Mouse (Mus musculus) forebrain, embryonic 13.5 days (tissue): ENCODE measurements around the gene Rbms1. TPM values are rescaled to one million over a fixed set of nuclear protein-coding genes. Genes with fewer than 3 reads are reported as not detected.

Experiments used
- ATAC-seq: fragments of 200-750 bp; cut with Nextera tagmentation; 2 replicates; pipeline ENCODE4 v1.8.0; 2017
- H3K27ac ChIP-seq: fragments of 300-500 bp; sonication (generic); 2 replicates; pipeline ENCODE4 v1.5.1; 2015; ENCODE audit warnings: inconsistent platforms, mild to moderate bottlenecking, moderate library complexity
- H3K27me3 ChIP-seq: fragments of 300-500 bp; sonication (generic); 2 replicates; pipeline ENCODE4 v1.6.1; 2015; ENCODE audit warnings: mild to moderate bottlenecking, inconsistent platforms
- H3K36me3 ChIP-seq: fragments of 300-500 bp; sonication (generic); 2 replicates; pipeline ENCODE4 v1.6.1; 2015; ENCODE audit warnings: mild to moderate bottlenecking, inconsistent platforms; ENCODE audit not compliant: poor library complexity, severe bottlenecking
- H3K4me1 ChIP-seq: fragments of 300-500 bp; sonication (generic); 2 replicates; pipeline ENCODE4 v1.6.1; 2015; ENCODE audit warnings: inconsistent platforms
- H3K4me2 ChIP-seq: fragments of 300-500 bp; sonication (generic); 2 replicates; pipeline ENCODE4 v1.6.1; 2015; ENCODE audit warnings: inconsistent platforms, mild to moderate bottlenecking, moderate library complexity
- H3K4me3 ChIP-seq: fragments of 300-500 bp; sonication (generic); 2 replicates; pipeline ENCODE4 v1.5.1; 2015; ENCODE audit warnings: mild to moderate bottlenecking, inconsistent platforms
- H3K9ac ChIP-seq: fragments of 300-500 bp; sonication (generic); 2 replicates; pipeline ENCODE4 v1.6.1; 2015; ENCODE audit warnings: mild to moderate bottlenecking, inconsistent platforms
- H3K9me3 ChIP-seq: fragments of 300-500 bp; sonication (generic); replicated peaks from 2 replicates; pipeline ENCODE4 v1.6.1; 2016; ENCODE audit warnings: inconsistent platforms
- WGBS: fragments of 180-500 bp; shearing (Covaris S2); methylation state at CpG from one replicate; pipeline ENCODE4 v1.1.7; 2015; 5-methylcytosine and 5-hydroxymethylcytosine counted together
- polyA plus RNA-seq: library from polyadenylated mRNA; unstranded; fragments of >200 nt; fragmentation: Nextera tagmentation; extraction: Ambion mirVana; gene quantifications from 2 replicates; pipeline ENCODE4 v1.2.1, GENCODE M21; 2015

Gene Rbms1
- polyA plus RNA-seq, 1 experiment from 2014 or later, result 14.2 TPM

DNA sequence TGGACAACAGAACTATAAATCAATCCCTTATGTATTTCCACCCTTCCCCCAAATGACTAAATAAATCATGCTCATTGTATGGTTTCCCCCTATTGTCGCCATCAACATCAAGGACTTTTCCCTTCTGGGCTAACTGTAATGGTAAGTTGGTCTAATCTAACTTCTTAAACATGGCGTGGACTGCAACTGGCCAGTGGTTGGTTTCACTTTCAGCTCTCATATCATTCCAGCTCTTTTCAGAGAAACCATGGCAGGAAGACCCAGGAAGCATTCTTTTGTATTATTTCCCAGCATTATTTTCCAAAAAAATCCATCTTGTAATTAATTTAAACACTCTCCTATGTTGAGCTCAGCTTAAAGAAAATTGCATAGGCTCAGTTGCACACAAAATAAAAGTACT, 23.0 kb downstream of the Rbms1 start:
- Histone ChIP-seq H3K4me2 (peak overlapping the region; percentile 41), H3K27ac (no peak overlapping the region), H3K4me1 (peaks cover 14% of the 10 kb centered on the region; the same call in 1 of the 2 replicates), H3K4me3 (no peak overlapping the region), H3K36me3 (no peaks in the 10 kb centered on the region), H3K9me3 (no peaks in the 10 kb centered on the region), H3K27me3 (no peaks in the 10 kb centered on the region), H3K9ac (no peak overlapping the region)
- WGBS, result 83% methylated on average over 2 of the region's 2 CpGs
- ATAC-seq, result no peak

DNA sequence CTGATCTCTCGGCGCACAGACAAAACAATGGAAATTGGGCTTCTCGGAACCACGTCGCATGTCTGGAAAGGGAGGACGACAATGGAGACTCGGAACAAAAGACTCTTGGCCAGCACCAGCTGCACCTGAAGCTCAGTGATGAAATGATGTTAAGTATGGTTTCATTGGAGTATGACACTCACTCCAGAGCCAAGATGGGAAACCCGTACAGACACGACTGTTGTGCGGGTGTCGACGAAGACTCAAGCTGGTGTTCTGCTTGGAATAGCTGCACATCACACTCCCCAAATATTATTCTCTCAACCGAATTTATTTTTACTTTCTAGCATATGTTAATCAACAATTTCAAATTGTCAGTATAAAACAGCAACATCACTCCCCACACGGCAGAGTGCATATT, 26.1 kb downstream of the Rbms1 start:
- WGBS, result 85% methylated on average over 14 of the region's 14 CpGs
- Histone ChIP-seq H3K9me3 (no peaks in the 10 kb centered on the region), H3K36me3 (no peaks in the 10 kb centered on the region)

GRCm38 (mm10) chr2:60928948-60929347, 34.0 kb downstream of the Rbms1 start:
- Histone ChIP-seq H3K4me3 (no peak overlapping the region), H3K4me2 (no peak overlapping the region), H3K27me3 (no peaks in the 10 kb centered on the region), H3K9me3 (no peaks in the 10 kb centered on the region), H3K27ac (no peak overlapping the region), H3K4me1 (no peaks in the 10 kb centered on the region), H3K36me3 (no peaks in the 10 kb centered on the region), H3K9ac (no peak overlapping the region)
- no peak for ATAC-seq
- WGBS, result 93% methylated on average over 5 of the region's 5 CpGs

More for the DNA sequence above, 26.1 kb downstream of the Rbms1 start:
- no peaks in the 10 kb centered on the region for H3K27me3 ChIP-seq
- H3K27ac ChIP-seq, result no peak overlapping the region
- no peak overlapping the region for H3K4me3 ChIP-seq
- H3K4me1 ChIP-seq, result peaks cover 14% of the 10 kb centered on the region; the same call in 1 of the 2 replicates
- H3K9ac ChIP-seq, result no peak overlapping the region
- no peak overlapping the region for H3K4me2 ChIP-seq
- no peak for ATAC-seq

DNA sequence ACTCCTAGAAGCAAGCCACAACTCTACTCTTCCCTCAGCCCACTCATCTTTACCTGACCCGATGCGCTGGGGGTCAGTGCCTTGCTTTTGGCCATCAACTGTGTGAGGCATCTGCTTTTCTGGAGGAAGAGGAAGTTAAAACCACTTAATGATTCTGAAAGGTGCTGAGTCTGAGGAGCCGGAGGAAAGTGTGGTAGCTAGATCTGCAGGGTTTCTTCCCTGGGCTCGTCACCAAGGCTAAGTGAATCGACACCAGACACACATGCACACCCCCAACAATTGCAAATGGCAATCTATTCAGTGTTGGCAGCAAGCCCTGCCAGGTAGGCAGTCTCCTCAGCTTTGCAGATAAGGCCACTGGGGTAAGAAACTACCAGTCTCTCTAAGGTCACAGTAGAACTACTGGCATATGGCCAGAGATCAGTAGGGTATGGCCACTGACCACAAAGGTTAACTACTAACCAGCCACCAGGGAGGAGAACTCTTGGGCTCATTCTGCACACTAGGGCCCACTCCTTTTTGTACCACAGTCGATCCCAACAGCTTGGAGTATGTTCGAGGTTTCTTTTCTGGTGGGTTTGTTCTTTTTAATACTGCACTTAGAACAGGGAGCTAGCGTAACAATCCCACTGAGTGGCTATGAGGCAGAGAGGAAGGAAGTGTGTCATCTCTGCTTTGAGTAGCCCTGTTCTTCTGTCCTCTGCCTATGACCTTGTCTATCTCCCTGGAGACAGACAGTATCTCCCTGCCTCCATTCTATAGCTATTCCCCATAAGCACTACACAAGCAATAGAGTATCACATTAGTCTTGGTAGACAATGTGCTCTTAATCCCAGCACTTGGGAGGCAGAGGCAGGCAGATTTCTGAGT, 34.9 kb downstream of the Rbms1 start:
- Histone ChIP-seq H3K36me3 (no peaks in the 10 kb centered on the region), H3K4me3 (no peak overlapping the region), H3K4me2 (no peak overlapping the region), H3K27me3 (no peaks in the 10 kb centered on the region), H3K9ac (no peak overlapping the region), H3K9me3 (no peaks in the 10 kb centered on the region), H3K4me1 (no peaks in the 10 kb centered on the region), H3K27ac (no peak overlapping the region)
- ATAC-seq, result no peak
- 91% methylated on average over 8 of the region's 8 CpGs for WGBS

DNA sequence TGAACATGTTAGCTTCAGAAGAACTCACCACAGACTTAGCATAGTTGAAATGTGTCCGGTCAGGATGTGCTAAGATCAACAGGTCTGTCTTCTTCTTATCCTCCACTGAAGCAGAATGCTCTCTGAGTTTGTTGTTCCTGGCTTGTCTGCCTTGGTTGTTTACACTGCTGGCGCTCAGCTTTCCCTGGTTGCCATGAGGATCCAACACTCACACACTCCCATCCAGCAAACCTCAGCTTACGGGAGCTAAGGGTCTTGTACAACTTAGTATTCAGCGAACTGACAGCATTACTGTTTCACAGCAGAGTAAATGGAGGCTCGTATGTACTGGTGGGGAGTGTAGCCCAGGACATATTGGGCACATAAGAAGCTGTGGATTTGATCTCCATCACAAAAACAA, 37.9 kb downstream of the Rbms1 start:
- Histone ChIP-seq H3K4me3 (no peak overlapping the region), H3K9me3 (no peaks in the 10 kb centered on the region), H3K4me1 (peaks cover 4% of the 10 kb centered on the region; the same call in 1 of the 2 replicates), H3K4me2 (no peak overlapping the region), H3K27me3 (no peaks in the 10 kb centered on the region), H3K9ac (no peak overlapping the region), H3K27ac (no peak overlapping the region), H3K36me3 (no peaks in the 10 kb centered on the region)
- no peak for ATAC-seq
- 79% methylated on average over 5 of the region's 5 CpGs for WGBS

- H3K9me3 ChIP-seq, result no peaks in the 10 kb centered on the region
- WGBS, result 77% methylated on average over 11 of the region's 11 CpGs
- no peaks in the 10 kb centered on the region for H3K27me3 ChIP-seq
- no peak overlapping the region for H3K4me3 ChIP-seq
- H3K9ac ChIP-seq, result no peak overlapping the region
- H3K27ac ChIP-seq, result no peak overlapping the region
- ATAC-seq, result no peak
- no peak overlapping the region for H3K4me2 ChIP-seq
- no peaks in the 10 kb centered on the region for H3K36me3 ChIP-seq
- H3K4me1 ChIP-seq, result peaks cover 4% of the 10 kb centered on the region; the same call in 1 of the 2 replicates
Observed at GRCm38 (mm10) chr2:60923756-60924544, 39.0 kb downstream of the Rbms1 start.

DNA sequence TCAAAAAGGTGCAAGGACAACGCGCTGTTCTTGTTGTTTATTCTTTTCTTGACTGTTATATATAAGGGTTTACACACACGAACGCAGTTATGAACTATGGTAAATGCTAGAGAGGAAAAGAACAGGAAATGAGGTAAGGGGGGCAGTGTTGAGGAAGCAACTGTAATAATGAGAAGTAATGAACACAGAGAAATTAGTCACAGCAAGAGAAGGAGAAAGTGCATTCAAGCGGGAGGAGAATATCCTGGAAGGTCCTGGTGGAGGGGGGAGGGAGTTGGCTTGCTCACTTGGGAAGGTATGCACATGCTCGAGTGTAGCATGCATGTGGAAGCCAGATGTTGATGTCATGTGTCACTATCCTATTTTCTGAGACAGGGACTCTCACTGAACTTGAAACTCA, 39.9 kb downstream of the Rbms1 start:
- H3K36me3 ChIP-seq, result no peaks in the 10 kb centered on the region
- no peak overlapping the region for H3K27ac ChIP-seq
- H3K9ac ChIP-seq, result no peak overlapping the region
- no peaks in the 10 kb centered on the region for H3K9me3 ChIP-seq
- 83% methylated on average over 6 of the region's 6 CpGs for WGBS
- H3K4me3 ChIP-seq, result no peak overlapping the region
- H3K4me2 ChIP-seq, result no peak overlapping the region
- H3K27me3 ChIP-seq, result no peaks in the 10 kb centered on the region
- H3K4me1 ChIP-seq, result peaks cover 4% of the 10 kb centered on the region; the same call in 1 of the 2 replicates
- no peak for ATAC-seq

- H3K4me1 ChIP-seq, result peaks cover 4% of the 10 kb centered on the region; the same call in 1 of the 2 replicates
- no peaks in the 10 kb centered on the region for H3K36me3 ChIP-seq
- H3K4me3 ChIP-seq, result no peak overlapping the region
- no peaks in the 10 kb centered on the region for H3K9me3 ChIP-seq
- ATAC-seq, result no peak
- H3K4me2 ChIP-seq, result no peak overlapping the region
- no peaks in the 10 kb centered on the region for H3K27me3 ChIP-seq
- H3K9ac ChIP-seq, result no peak overlapping the region
- no peak overlapping the region for H3K27ac ChIP-seq
- WGBS, result 68% methylated on average over 5 of the region's 5 CpGs
Observed at GRCm38 (mm10) chr2:60922351-60922750, 40.6 kb downstream of the Rbms1 start.

DNA sequence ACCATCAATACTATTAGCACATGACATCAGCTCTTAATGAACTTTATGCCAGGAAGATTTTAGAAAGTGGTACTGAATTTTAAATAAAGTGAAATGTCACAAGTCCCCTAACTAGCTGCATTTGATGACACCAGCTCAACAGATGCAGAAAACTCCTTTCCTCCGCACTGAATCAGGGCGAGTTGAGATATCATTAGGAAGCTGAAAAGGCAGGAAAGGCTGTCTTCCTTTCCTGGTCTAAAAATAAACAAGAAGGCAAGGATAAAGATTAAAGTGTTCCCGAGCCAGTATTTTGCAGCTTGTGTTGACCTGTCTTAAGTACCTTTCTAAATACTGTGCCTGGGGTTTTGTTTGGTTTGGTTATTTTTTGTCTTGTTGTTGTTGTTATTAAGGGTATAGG, 42.9 kb downstream of the Rbms1 start:
- no peaks in the 10 kb centered on the region for H3K9me3 ChIP-seq
- H3K4me2 ChIP-seq, result no peak overlapping the region
- H3K27me3 ChIP-seq, result no peaks in the 10 kb centered on the region
- H3K27ac ChIP-seq, result no peak overlapping the region
- H3K4me3 ChIP-seq, result no peak overlapping the region
- WGBS, result 82% methylated on average over 3 of the region's 3 CpGs
- H3K4me1 ChIP-seq, result peaks cover 4% of the 10 kb centered on the region; the same call in 1 of the 2 replicates
- no peak for ATAC-seq
- no peaks in the 10 kb centered on the region for H3K36me3 ChIP-seq
- no peak overlapping the region for H3K9ac ChIP-seq

- Histone ChIP-seq H3K4me1 (peaks cover 4% of the 10 kb centered on the region; the same call in 1 of the 2 replicates), H3K9me3 (no peaks in the 10 kb centered on the region), H3K4me3 (no peak overlapping the region), H3K27me3 (no peaks in the 10 kb centered on the region), H3K27ac (no peak overlapping the region), H3K4me2 (no peak overlapping the region), H3K36me3 (no peaks in the 10 kb centered on the region), H3K9ac (no peak overlapping the region)
- 85% methylated on average over 7 of the region's 7 CpGs for WGBS
- ATAC-seq, result no peak
Observed at GRCm38 (mm10) chr2:60918401-60918800, 44.6 kb downstream of the Rbms1 start.

- no peak for ATAC-seq
- no peaks in the 10 kb centered on the region for H3K27me3 ChIP-seq
- H3K4me1 ChIP-seq, result peaks cover 8% of the 10 kb centered on the region; the same call in 1 of the 2 replicates
- no peak overlapping the region for H3K4me3 ChIP-seq
- no peaks in the 10 kb centered on the region for H3K9me3 ChIP-seq
- no peak overlapping the region for H3K9ac ChIP-seq
- no peak overlapping the region for H3K4me2 ChIP-seq
- no peaks in the 10 kb centered on the region for H3K36me3 ChIP-seq
- H3K27ac ChIP-seq, result no peak overlapping the region
- 77% methylated on average over 7 of the region's 7 CpGs for WGBS
Observed at GRCm38 (mm10) chr2:60914524-60915280, 48.3 kb downstream of the Rbms1 start.
